Mouse (Mus musculus): Measurements from ENCODE around the gene Tnpo1. TPM values are rescaled to one million over a fixed set of nuclear protein-coding genes. Genes with fewer than 3 reads are reported as not detected.

The Tnpo1 gene
- polyA plus RNA-seq, 1 experiment from 2014 or later = 67.6 TPM

Other genes starting within 250 kb of the Tnpo1 start
- gene Tmem171, start 231.6 kb downstream of the Tnpo1 start, polyA plus RNA-seq (2015; fragmentation: Nextera tagmentation; extraction: Ambion mirVana) = 28.9 and 31.8 TPM in 2 replicates
- 35.7 and 38.6 TPM in 2 replicates for gene Fcho2, start 110.9 kb downstream of the Tnpo1 start, polyA plus RNA-seq (2015; fragmentation: Nextera tagmentation; extraction: Ambion mirVana)
- not detected in 2 replicates for gene 1700024P04Rik, start 58.2 kb upstream of the Tnpo1 start, polyA plus RNA-seq (2015; fragmentation: Nextera tagmentation; extraction: Ambion mirVana)

All from intestine, embryonic 15.5 days (tissue).